In the genomic region with DNA sequence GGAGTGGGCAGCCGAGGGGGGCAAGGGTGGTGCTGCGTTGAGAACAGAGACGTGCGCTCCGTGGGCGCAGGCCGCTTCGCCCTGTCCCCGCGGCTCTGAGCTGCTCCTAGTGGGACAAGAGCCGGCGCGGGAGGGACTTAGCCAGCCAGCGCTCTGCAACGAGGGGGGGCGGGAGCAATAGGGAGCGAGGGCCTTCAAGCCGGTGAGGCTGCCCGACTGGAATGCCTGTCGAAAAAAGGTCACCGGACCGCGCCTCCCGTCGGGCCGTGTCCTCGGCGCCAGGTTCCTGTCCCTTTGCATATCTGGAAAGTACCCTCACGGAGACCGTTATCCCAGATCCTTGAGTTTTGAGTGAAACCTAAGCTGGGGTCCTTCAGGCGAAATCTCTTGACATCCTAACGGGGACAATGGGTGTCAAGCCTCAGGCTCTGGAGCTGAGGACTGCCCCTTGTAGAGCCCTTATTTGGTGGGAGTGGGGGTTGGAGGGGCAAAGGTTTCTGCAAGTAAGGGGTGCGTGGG, we compare ENCODE assay signal across 8 mouse cellular contexts. TPM values are rescaled to one million over a fixed set of nuclear protein-coding genes. Genes with fewer than 3 reads are reported as not detected.
DNase-seq lines count a peak whose midpoint lies in the region; ATAC-seq and TF ChIP-seq lines count a peak whose summit lies in the region.

Caprin1 (minus strand) TSS at position 159 of the 519 bp plus-strand sequence.

- H3K27ac ChIP-seq in cortical plate, adult 2 months (ENCODE audit: insufficient read depth, low read length): peak within 1 kb of the TSS; percentile 97

- H3K36me3 ChIP-seq in megakaryocyte, embryonic 14.5 days (replicated peaks; ENCODE audit: low read length): peaks cover 22% of the 10 kb centered on the region

- H3K27me3 ChIP-seq in megakaryocyte, embryonic 14.5 days (replicated peaks): no peaks in the 10 kb centered on the region

- TF ChIP-seq POLR2A in cortical plate, adult 2 months (IDR thresholded peaks at IDR 0.05; ENCODE audit: extremely low read depth, insufficient read depth, low read length): peak; percentile 76

- H3K9me3 ChIP-seq in megakaryocyte, embryonic 14.5 days: no peaks in the 10 kb centered on the region

- TF ChIP-seq CTCF in cortical plate, adult 2 months (IDR thresholded peaks at IDR 0.05; ENCODE audit: extremely low read depth, insufficient read depth, low read length): no peak

- ATAC-seq in activated CD4-positive, CD25-positive, alpha-beta regulatory T cell, adult 4 months: peak; percentile 75

- H3K4me1 ChIP-seq in cortical plate, adult 2 months (ENCODE audit: control insufficient read depth, insufficient read depth, low read length): peaks cover 3% of the 10 kb centered on the region; the same call in 1 of the 2 replicates
- peaks cover 25% of the 10 kb centered on the region for H3K4me1 ChIP-seq in megakaryocyte, embryonic 14.5 days

- DNase-seq in gastrocnemius, adult 8-10 months (ENCODE audit: low spot score in 2 of 2): peak; percentile 91 to 93
- DNase-seq in hindlimb bud, embryonic 11.5 days (ENCODE audit: extremely low spot score, low read depth, low spot score): peak; percentile 86
- peak; percentile 93 to 95 for DNase-seq in left cerebral cortex, adult 8-10 months (ENCODE audit: low spot score in 2 of 2)
- peak; percentile 94 to 95 for DNase-seq in right cerebral cortex, postnatal 10 days (ENCODE audit: low spot score in 2 of 2)
- DNase-seq in urinary bladder, postnatal 25 days (ENCODE audit: low spot score): peak; percentile 85

- peak within 1 kb of the TSS; percentile 98 for H3K4me3 ChIP-seq in cortical plate, adult 2 months (ENCODE audit: insufficient read depth, low read length)
- peak within 1 kb of the TSS; percentile 96 for H3K4me3 ChIP-seq in megakaryocyte, embryonic 14.5 days (replicated peaks)

RNA-seq across cellular contexts. Expression of gene Caprin1, which starts in this region (rescaled TPM):
- 100 to 1,000 TPM; 110 to 112 TPM for polyA plus RNA-seq in activated CD4-positive, CD25-positive, alpha-beta regulatory T cell, adult 4 months (2017; shearing (Covaris generic))
- 143 and 147 TPM in 2 replicates for polyA plus RNA-seq in cortical plate, adult 2 months (2012; rRNA removed)
- 10 to 100 TPM; 75.5 to 94.5 (median 78.7) TPM for total RNA-seq in gastrocnemius, adult 8-10 months (2022)
- total RNA-seq in left cerebral cortex, adult 8-10 months (2022): 100 to 1,000 TPM; 218 to 270 (median 243) TPM
- 59.6 and 72.0 TPM in 2 replicates for polyA plus RNA-seq in megakaryocyte, embryonic 14.5 days (2012; ENCODE audit: insufficient read depth, low replicate concordance)

Comparison
In these comparisons a context has a peak if more than half of its experiments do, and no peak if none do; other contexts are left out.
1. Peak in every context shown above with its lines: DNase-seq, ATAC-seq, H3K4me3 ChIP-seq and H3K27ac ChIP-seq.